Mouse (Mus musculus) testis, adult 2 months (tissue): ENCODE measurements at regions not wholly inside any gene's neighbourhood (a gene's known extent, or its start where the extent isn't known, plus 50 kb on each side); places are given as distances from the start of the nearest gene placed in this dataset.

ENCODE experiments used
- CTCF ChIP-seq: fragments of 200-500 bp; IDR thresholded peaks from 2 replicates; pipeline ENCODE4 v1.5.1; 2012; ENCODE audit warnings: low read depth, mild to moderate bottlenecking, inconsistent platforms, low read length, moderate library complexity; ENCODE audit not compliant: control insufficient read depth, insufficient read depth, insufficient replicate concordance
- POLR2A ChIP-seq: fragments of 200-500 bp; IDR thresholded peaks from 2 replicates; pipeline ENCODE4 v1.6.1; 2012; ENCODE audit warnings: low read depth, mild to moderate bottlenecking, inconsistent platforms, low read length, moderate library complexity; ENCODE audit not compliant: control insufficient read depth

DNA sequence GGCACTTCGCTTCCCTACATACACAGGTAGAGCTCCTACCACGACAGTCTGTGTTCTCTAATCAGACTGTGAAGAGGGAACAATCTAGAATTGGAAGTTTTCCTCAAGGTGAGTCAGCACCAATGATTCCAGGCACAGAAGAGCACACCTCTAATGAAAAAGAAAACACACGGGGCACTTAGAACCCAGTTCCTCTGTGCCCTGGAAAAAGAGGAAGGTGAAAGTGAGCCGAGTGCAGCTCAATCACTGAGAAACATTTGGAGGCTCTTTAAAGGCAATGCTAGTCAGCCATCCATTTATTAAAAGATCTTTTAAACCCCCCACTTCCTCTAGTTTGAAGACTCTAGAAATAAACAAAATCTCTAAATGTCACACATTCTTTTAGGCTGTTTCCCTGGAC, 108.4 kb upstream of the Adgrl2 start:
- TF ChIP-seq POLR2A (no peak), CTCF (no peak)
